Mouse (Mus musculus): ENCODE data around the gene Syt16. TPM values are rescaled to one million over a fixed set of nuclear protein-coding genes. Genes with fewer than 3 reads are reported as not detected.

The Syt16 gene
- polyA plus RNA-seq (2015; fragmentation: Nextera tagmentation; extraction: Ambion mirVana) = 9.7 and 10.1 TPM in 2 replicates

- 1% methylated on average over 65 of the region's 67 CpGs for WGBS
These were observed at the start of gene Syt16 for GRCm38 (mm10) chr12:73997297-73998127. Syt16 (plus strand) TSS chr12:73997661.

GRCm38 (mm10) chr12:73948415-73948814 is 49.0 kb upstream of the Syt16 start:
- Histone ChIP-seq H3K4me2 (no peak overlapping the region), H3K36me3 (peaks cover 25% of the 10 kb centered on the region), H3K9ac (no peak overlapping the region), H3K4me1 (peaks cover 8% of the 10 kb centered on the region), H3K27ac (no peak overlapping the region), H3K9me3 (no peaks in the 10 kb centered on the region), H3K27me3 (no peaks in the 10 kb centered on the region), H3K4me3 (no peak overlapping the region)
- 89% methylated on average over 4 of the region's 4 CpGs for WGBS
- no peak for ATAC-seq (ENCODE audit: insufficient number of reproducible peaks, insufficient read depth, low FRiP score, low TSS enrichment, low read depth)

More at GRCm38 (mm10) chr12:73997297-73998127, at the start of gene Syt16:
- Histone ChIP-seq H3K9me3 (no peaks in the 10 kb centered on the region), H3K36me3 (no peaks in the 10 kb centered on the region), H3K27me3 (peaks cover 19% of the 10 kb centered on the region), H3K9ac (peak within 1 kb of the TSS; percentile 82), H3K4me2 (peak within 1 kb of the TSS; percentile 84), H3K4me1 (peaks cover 16% of the 10 kb centered on the region), H3K27ac (no peak within 1 kb of the TSS), H3K4me3 (peak within 1 kb of the TSS; percentile 65)
- ATAC-seq (ENCODE audit: insufficient number of reproducible peaks, insufficient read depth, low FRiP score, low TSS enrichment, low read depth) = peak; percentile 64; the same call in 1 of the 2 replicates

- Histone ChIP-seq H3K27ac (peak overlapping the region; percentile 73), H3K36me3 (peaks cover 16% of the 10 kb centered on the region), H3K4me3 (peak overlapping the region; percentile 36), H3K4me1 (peaks cover 17% of the 10 kb centered on the region), H3K27me3 (no peaks in the 10 kb centered on the region), H3K9ac (peak overlapping the region; percentile 67), H3K4me2 (peak overlapping the region; percentile 73), H3K9me3 (no peaks in the 10 kb centered on the region)
- peak; percentile 80 for ATAC-seq (ENCODE audit: insufficient number of reproducible peaks, insufficient read depth, low FRiP score, low TSS enrichment, low read depth)
- 6% methylated on average over 46 of the region's 46 CpGs for WGBS
These were observed 48.0 kb upstream of the Syt16 start for GRCm38 (mm10) chr12:73949318-73950058.

- peaks cover under 1% of the 10 kb centered on the region; the same call in 1 of the 2 replicates for H3K36me3 ChIP-seq
- peak overlapping the region; percentile 63 for H3K9ac ChIP-seq
- peak overlapping the region; percentile 41 for H3K4me3 ChIP-seq
- peak overlapping the region; percentile 64 for H3K4me2 ChIP-seq
- H3K27me3 ChIP-seq = no peaks in the 10 kb centered on the region
- H3K9me3 ChIP-seq = no peaks in the 10 kb centered on the region
- 8% methylated on average over 15 of the region's 15 CpGs for WGBS
- ATAC-seq (ENCODE audit: insufficient number of reproducible peaks, insufficient read depth, low FRiP score, low TSS enrichment, low read depth) = no peak
- H3K4me1 ChIP-seq = peaks cover 17% of the 10 kb centered on the region
- no peak overlapping the region for H3K27ac ChIP-seq
These were observed 44.6 kb upstream of the Syt16 start for GRCm38 (mm10) chr12:73952879-73953278.

GRCm38 (mm10) chr12:73953420-73954186 is 43.9 kb upstream of the Syt16 start:
- Histone ChIP-seq H3K4me3 (peak overlapping the region; percentile 41), H3K9ac (peak overlapping the region; percentile 63), H3K27me3 (no peaks in the 10 kb centered on the region), H3K27ac (no peak overlapping the region), H3K36me3 (no peaks in the 10 kb centered on the region), H3K4me1 (peaks cover 17% of the 10 kb centered on the region), H3K9me3 (no peaks in the 10 kb centered on the region), H3K4me2 (peak overlapping the region; percentile 64)
- WGBS = 38% methylated on average over 14 of the region's 14 CpGs
- ATAC-seq (ENCODE audit: insufficient number of reproducible peaks, insufficient read depth, low FRiP score, low TSS enrichment, low read depth) = no peak

GRCm38 (mm10) chr12:73954785-73955184 is 42.7 kb upstream of the Syt16 start:
- Histone ChIP-seq H3K4me3 (no peak overlapping the region), H3K4me2 (no peak overlapping the region), H3K4me1 (peaks cover 11% of the 10 kb centered on the region), H3K9me3 (no peaks in the 10 kb centered on the region), H3K27ac (no peak overlapping the region), H3K9ac (no peak overlapping the region), H3K36me3 (no peaks in the 10 kb centered on the region), H3K27me3 (no peaks in the 10 kb centered on the region)
- ATAC-seq (ENCODE audit: insufficient number of reproducible peaks, insufficient read depth, low FRiP score, low TSS enrichment, low read depth) = no peak
- 75% methylated on average over 5 of the region's 5 CpGs for WGBS

- no peak overlapping the region for H3K4me2 ChIP-seq
- WGBS = 85% methylated on average over 3 of the region's 3 CpGs
These were observed 39.8 kb upstream of the Syt16 start for GRCm38 (mm10) chr12:73957676-73958075.

GRCm38 (mm10) chr12:73958830-73959229 is 38.6 kb upstream of the Syt16 start:
- Histone ChIP-seq H3K36me3 (no peaks in the 10 kb centered on the region), H3K27ac (no peak overlapping the region), H3K9ac (no peak overlapping the region), H3K27me3 (no peaks in the 10 kb centered on the region), H3K4me3 (no peak overlapping the region), H3K4me1 (peaks cover 4% of the 10 kb centered on the region), H3K4me2 (no peak overlapping the region), H3K9me3 (no peaks in the 10 kb centered on the region)
- no peak for ATAC-seq (ENCODE audit: insufficient number of reproducible peaks, insufficient read depth, low FRiP score, low TSS enrichment, low read depth)
- WGBS = 81% methylated on average over 2 of the region's 2 CpGs

More at GRCm38 (mm10) chr12:73957676-73958075, 39.8 kb upstream of the Syt16 start:
- H3K4me3 ChIP-seq = no peak overlapping the region
- no peak for ATAC-seq (ENCODE audit: insufficient number of reproducible peaks, insufficient read depth, low FRiP score, low TSS enrichment, low read depth)
- H3K27me3 ChIP-seq = no peaks in the 10 kb centered on the region
- no peak overlapping the region for H3K27ac ChIP-seq
- H3K4me1 ChIP-seq = peaks cover 10% of the 10 kb centered on the region
- no peak overlapping the region for H3K9ac ChIP-seq
- no peaks in the 10 kb centered on the region for H3K36me3 ChIP-seq
- H3K9me3 ChIP-seq = no peaks in the 10 kb centered on the region

- Histone ChIP-seq H3K4me2 (peak within 1 kb of the TSS; percentile 78), H3K4me3 (peak within 1 kb of the TSS; percentile 83), H3K27ac (peak within 1 kb of the TSS; percentile 86), H3K27me3 (no peaks in the 10 kb centered on the region), H3K4me1 (peaks cover 7% of the 10 kb centered on the region), H3K9ac (peak within 1 kb of the TSS; percentile 88), H3K36me3 (peaks cover 18% of the 10 kb centered on the region), H3K9me3 (no peaks in the 10 kb centered on the region)
- peak; percentile 96 for ATAC-seq (ENCODE audit: insufficient number of reproducible peaks, insufficient read depth, low FRiP score, low TSS enrichment, low read depth)
- WGBS = 2% methylated on average over 60 of the region's 60 CpGs
These were observed 32.9 kb upstream of the Syt16 start, which contains the start of gene Snapc1 for GRCm38 (mm10) chr12:73964291-73965281. Snapc1 (plus strand) TSS chr12:73964481.

- Histone ChIP-seq H3K9ac (no peak overlapping the region), H3K4me3 (no peak overlapping the region), H3K36me3 (peaks cover 57% of the 10 kb centered on the region), H3K27ac (no peak overlapping the region), H3K9me3 (peaks cover 6% of the 10 kb centered on the region), H3K4me1 (peaks cover 7% of the 10 kb centered on the region), H3K4me2 (no peak overlapping the region), H3K27me3 (no peaks in the 10 kb centered on the region)
- 96% methylated on average over 8 of the region's 8 CpGs for WGBS
- no peak for ATAC-seq (ENCODE audit: insufficient number of reproducible peaks, insufficient read depth, low FRiP score, low TSS enrichment, low read depth)
These were observed 28.3 kb upstream of the Syt16 start for GRCm38 (mm10) chr12:73969142-73969541.
